Mouse (Mus musculus): ENCODE measurements at regions not wholly inside any gene's neighbourhood (a gene's known extent, or its start where the extent isn't known, plus 50 kb on each side); places are given as distances from the start of the nearest gene placed in this dataset.
"Not testable (repeated sequence)": the region's sequence is repeated elsewhere in the genome, so short reads cannot be mapped to it uniquely, and the experiment has no call there.

GRCm38 (mm10) chr13:5920422-5920821 lies 59.1 kb downstream of the Klf6 start:
- DNase-seq = no peak

- DNase-seq = peak; percentile 19
Observed at GRCm38 (mm10) chr13:5931433-5931832, 70.2 kb downstream of the Klf6 start.

GRCm38 (mm10) chr13:5937436-5937835 lies 76.2 kb downstream of the Klf6 start:
- DNase-seq = no peak

GRCm38 (mm10) chr13:5937970-5938369 lies 76.7 kb downstream of the Klf6 start:
- DNase-seq = no peak

- DNase-seq = peak; percentile 10
Observed at GRCm38 (mm10) chr13:5939368-5939767, 78.1 kb downstream of the Klf6 start.

- DNase-seq = no peak
Observed at GRCm38 (mm10) chr13:5952863-5953262, 91.6 kb downstream of the Klf6 start.

GRCm38 (mm10) chr13:5955121-5955520 lies 93.8 kb downstream of the Klf6 start:
- not testable (repeated sequence) for DNase-seq

GRCm38 (mm10) chr13:5956145-5956544 lies 94.9 kb downstream of the Klf6 start:
- no peak for DNase-seq

GRCm38 (mm10) chr13:5962947-5963346 lies 101.7 kb downstream of the Klf6 start:
- DNase-seq = peak; percentile 7

- DNase-seq = no peak
Observed at GRCm38 (mm10) chr13:5964626-5965025, 103.3 kb downstream of the Klf6 start.

GRCm38 (mm10) chr13:5978615-5979014 lies 117.3 kb downstream of the Klf6 start:
- DNase-seq = no peak

- DNase-seq = no peak
Observed at GRCm38 (mm10) chr13:5987491-5987890, 126.2 kb downstream of the Klf6 start.

- peak; percentile 1 for DNase-seq
Observed at GRCm38 (mm10) chr13:5988407-5988806, 127.1 kb downstream of the Klf6 start.

GRCm38 (mm10) chr13:6000559-6001217 lies 139.4 kb downstream of the Klf6 start:
- no peak for DNase-seq

GRCm38 (mm10) chr13:6001218-6001564 lies 139.9 kb downstream of the Klf6 start:
- DNase-seq = no peak

GRCm38 (mm10) chr13:6005901-6006300 lies 144.6 kb downstream of the Klf6 start:
- DNase-seq = no peak

- DNase-seq = peak; percentile 6
Observed at GRCm38 (mm10) chr13:6009671-6010070, 148.4 kb downstream of the Klf6 start.

GRCm38 (mm10) chr13:6027207-6027606 lies 165.9 kb downstream of the Klf6 start:
- no peak for DNase-seq

GRCm38 (mm10) chr13:6028878-6029277 lies 167.6 kb downstream of the Klf6 start:
- no peak for DNase-seq

- DNase-seq = no peak
Observed at GRCm38 (mm10) chr13:6029461-6029860, 168.2 kb downstream of the Klf6 start.

- no peak for DNase-seq
Observed at GRCm38 (mm10) chr13:6030128-6030527, 168.8 kb downstream of the Klf6 start.

GRCm38 (mm10) chr13:6040132-6040531 lies 178.8 kb downstream of the Klf6 start:
- no peak for DNase-seq

GRCm38 (mm10) chr13:6040663-6041062 lies 179.4 kb downstream of the Klf6 start:
- DNase-seq = no peak

GRCm38 (mm10) chr13:6042495-6042894 lies 181.2 kb downstream of the Klf6 start:
- DNase-seq = no peak

GRCm38 (mm10) chr13:6059515-6060228 lies 198.4 kb downstream of the Klf6 start:
- peak; percentile 73 for DNase-seq

Data from lung, postnatal 36 days (tissue).